Mouse (Mus musculus) myocyte (in vitro differentiated cells): ENCODE data around the gene Cyp2b13. TPM values are rescaled to one million over a fixed set of nuclear protein-coding genes. Genes with fewer than 3 reads are reported as not detected.
"Not testable (repeated sequence)": the region's sequence is repeated elsewhere in the genome, so short reads cannot be mapped to it uniquely, and the experiment has no call there.

Experiments
- H3K27me3 ChIP-seq: one replicate; pipeline ENCODE4 v1.6.1; 2011; ENCODE audit not compliant: control insufficient read depth, insufficient read depth, insufficient read length
- H3K36me3 ChIP-seq: one replicate; pipeline ENCODE4 v1.6.1; 2011; ENCODE audit not compliant: control insufficient read depth, insufficient read depth
- H3K4me2 ChIP-seq: one replicate; pipeline ENCODE4 v1.6.1; 2011; ENCODE audit warnings: low read depth, control low read depth
- H3K4me3 ChIP-seq: one replicate; pipeline ENCODE4 v1.5.1; 2011; ENCODE audit warnings: mild to moderate bottlenecking, control low read depth, moderate library complexity
- H3K79me2 ChIP-seq: one replicate; pipeline ENCODE4 v1.6.1; 2011; ENCODE audit not compliant: control insufficient read depth, insufficient read depth
- H3ac ChIP-seq: one replicate; pipeline ENCODE4 v1.6.1; 2011; ENCODE audit not compliant: control insufficient read depth, insufficient read length
- CEBPB ChIP-seq: IDR thresholded peaks from 2 replicates; pipeline ENCODE4 v1.6.1; 2011; ENCODE audit warnings: mild to moderate bottlenecking, moderate library complexity; ENCODE audit not compliant: poor library complexity, insufficient read depth, severe bottlenecking
- E2F4 ChIP-seq: IDR thresholded peaks from one replicate; pipeline ENCODE4 v1.6.1; 2011; ENCODE audit warnings: mild to moderate bottlenecking, control low read depth, moderate library complexity; ENCODE audit not compliant: insufficient read depth
- MAX ChIP-seq: IDR thresholded peaks from one replicate; pipeline ENCODE4 v1.6.1; 2011; ENCODE audit warnings: low read depth, mild to moderate bottlenecking, control low read depth
- MYOD1 ChIP-seq, 3 experiments: IDR thresholded peaks; one replicate each; pipeline ENCODE4 v1.6.1; 2011; ENCODE audit warnings: control low read depth in 2 of 3, low read depth in 2 of 3, mild to moderate bottlenecking in 2 of 3, moderate library complexity in 1 of 3; ENCODE audit not compliant: insufficient read length in 2 of 3, control insufficient read depth in 1 of 3
- MYOG ChIP-seq, 3 experiments: IDR thresholded peaks; one replicate each; pipeline ENCODE4 v1.6.1; 2011; ENCODE audit warnings: control low read depth in 2 of 3, low read depth in 2 of 3, mild to moderate bottlenecking in 2 of 3; ENCODE audit not compliant: insufficient read length in 2 of 3, control insufficient read depth in 1 of 3, insufficient read depth in 1 of 3
- POLR2A ChIP-seq: IDR thresholded peaks from one replicate; pipeline ENCODE4 v1.6.1; 2011; ENCODE audit warnings: low read depth, mild to moderate bottlenecking, control low read depth, moderate library complexity; ENCODE audit not compliant: insufficient read length
- POLR2AphosphoS2 ChIP-seq: IDR thresholded peaks from one replicate; pipeline ENCODE4 v1.6.1; 2011; ENCODE audit warnings: low read depth, control low read depth; ENCODE audit not compliant: insufficient read length
- REST ChIP-seq: IDR thresholded peaks from one replicate; pipeline ENCODE4 v1.6.1; 2011; ENCODE audit warnings: mild to moderate bottlenecking, control low read depth, moderate library complexity; ENCODE audit not compliant: insufficient read depth, insufficient read length
- SRF ChIP-seq: IDR thresholded peaks from one replicate; pipeline ENCODE4 v1.6.1; 2011; ENCODE audit warnings: low read depth; ENCODE audit not compliant: control insufficient read depth, insufficient read length
- TCF12 ChIP-seq: IDR thresholded peaks from one replicate; pipeline ENCODE4 v1.6.1; 2011; ENCODE audit warnings: mild to moderate bottlenecking, control low read depth; ENCODE audit not compliant: poor library complexity, insufficient read depth, severe bottlenecking
- TCF3 ChIP-seq: IDR thresholded peaks from one replicate; pipeline ENCODE4 v1.6.1; 2011; ENCODE audit warnings: low read depth, control low read depth; ENCODE audit not compliant: insufficient read length
- USF1 ChIP-seq: IDR thresholded peaks from one replicate; pipeline ENCODE4 v1.6.1; 2011; ENCODE audit warnings: low read depth, mild to moderate bottlenecking, control low read depth, moderate library complexity
- polyA plus RNA-seq: library from polyadenylated mRNA; unstranded; fragments of >200 nt; fragmentation: generic; extraction: Trizol; gene quantifications from one replicate; pipeline ENCODE4 v1.2.1, GENCODE M21; 2012; ENCODE audit warnings: missing spikeins

The Cyp2b13 gene
- 0.49 TPM for polyA plus RNA-seq

DNA sequence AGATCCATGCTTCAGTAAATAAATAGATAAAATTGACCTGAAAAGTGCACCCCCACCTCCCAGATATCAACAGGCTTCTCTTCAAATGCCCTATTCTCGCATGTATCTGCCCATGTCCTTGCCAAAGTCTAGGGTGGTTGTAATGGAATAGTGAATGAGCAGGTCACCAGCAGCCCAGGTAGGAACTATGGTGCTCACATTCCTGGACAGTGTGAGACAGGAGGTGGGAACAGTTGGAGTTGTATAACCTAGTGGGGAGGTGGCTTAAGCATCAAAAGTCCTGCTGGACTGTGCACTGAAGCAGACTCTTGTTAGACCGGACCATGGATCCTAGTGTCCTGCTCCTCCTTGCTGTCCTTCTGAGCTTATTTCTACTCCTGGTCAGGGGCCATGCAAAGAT is at the start of gene Cyp2b13:
Gene Cyp2b13, plus strand, starts transcription at position 301 of the 400 bp plus-strand sequence.
- not testable (repeated sequence) for H3K36me3 ChIP-seq, H3ac ChIP-seq, H3K4me2 ChIP-seq, H3K79me2 ChIP-seq, H3K4me3 ChIP-seq, H3K27me3 ChIP-seq

DNA sequence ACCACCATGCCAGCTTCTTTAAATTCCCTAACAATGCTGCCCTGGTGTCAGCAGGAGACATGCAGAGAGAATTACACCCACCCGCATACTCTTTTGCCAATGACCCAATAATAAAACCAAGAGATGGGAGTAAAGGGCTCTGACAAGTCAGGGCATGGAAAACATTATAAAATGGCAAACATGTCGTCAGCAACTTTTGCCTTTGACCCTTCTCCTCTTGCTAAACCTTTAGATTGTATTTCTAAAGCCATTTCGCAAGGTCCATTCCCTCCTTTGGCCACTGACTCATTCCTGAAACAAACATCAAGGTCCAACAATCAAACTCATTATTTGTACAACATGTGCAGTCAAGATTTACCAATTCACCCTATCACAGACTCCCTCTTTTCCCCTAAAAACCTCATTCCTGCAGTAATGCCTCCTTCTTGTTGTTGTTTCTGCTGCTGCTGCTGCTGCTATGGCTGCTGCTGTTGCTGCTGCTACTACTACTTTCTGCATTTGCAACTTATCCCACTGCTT is 41.4 kb upstream of the Cyp2b13 start:
- H3K4me2 ChIP-seq, H3ac ChIP-seq, H3K36me3 ChIP-seq, H3K79me2 ChIP-seq, H3K27me3 ChIP-seq, H3K4me3 ChIP-seq: not testable (repeated sequence)

DNA sequence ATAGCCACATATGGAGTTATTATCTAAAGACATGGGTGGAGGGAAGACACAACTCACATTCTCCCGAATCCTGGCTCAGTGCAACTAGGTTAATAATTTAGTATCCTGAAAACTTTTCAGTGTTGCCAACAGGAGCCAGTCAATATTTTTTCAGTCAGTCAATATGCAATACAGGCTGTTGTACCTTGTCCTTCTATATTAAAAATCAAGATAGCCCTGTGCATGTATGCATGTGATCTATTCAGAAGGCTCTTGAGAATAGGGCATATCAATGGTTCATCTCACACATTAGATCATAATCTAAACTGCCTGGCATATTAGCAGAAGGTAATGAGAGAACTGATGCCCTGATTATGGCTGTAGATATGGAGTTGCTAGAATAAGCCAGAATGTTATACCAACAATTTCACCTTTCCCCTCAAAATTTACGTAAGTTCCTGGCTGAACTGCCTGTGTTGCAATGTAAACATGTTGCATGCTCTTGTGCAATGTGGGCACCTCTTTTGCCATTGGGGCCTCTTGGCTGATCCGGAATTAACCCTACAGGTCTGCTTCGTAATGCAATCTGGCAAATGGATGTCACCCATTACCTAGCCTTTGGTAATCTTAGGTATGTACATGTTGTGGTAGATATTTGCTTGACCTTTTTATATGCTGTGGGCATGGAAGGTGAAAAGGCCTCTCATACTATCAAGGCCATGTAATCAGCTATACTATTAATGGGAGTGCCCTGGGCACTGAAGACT is 6.2 kb upstream of the Cyp2b13 start:
- not testable (repeated sequence) for H3ac ChIP-seq, H3K4me2 ChIP-seq, H3K27me3 ChIP-seq, H3K36me3 ChIP-seq, H3K79me2 ChIP-seq, H3K4me3 ChIP-seq

DNA sequence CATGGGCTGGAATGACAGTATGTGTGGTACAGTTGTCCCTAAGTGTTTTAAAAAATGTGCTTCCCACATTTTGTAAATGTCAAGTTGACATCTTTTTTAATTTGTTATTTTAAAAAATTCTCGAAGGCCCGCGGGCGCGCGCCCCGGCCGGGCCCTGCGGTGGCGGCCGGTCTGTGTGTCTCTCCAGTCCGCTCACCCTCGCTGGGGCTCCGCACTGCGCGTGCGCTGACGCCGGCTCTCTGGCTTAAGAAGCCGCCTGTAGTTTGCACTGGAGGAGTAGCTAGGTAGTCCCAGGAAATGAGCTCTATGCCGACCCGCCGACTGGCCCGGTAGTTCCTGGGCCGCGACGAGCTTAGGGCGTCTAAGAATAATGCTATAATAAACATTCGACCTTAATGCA is 10.4 kb downstream of the Cyp2b13 start:
- not testable (repeated sequence) for H3K27me3 ChIP-seq, H3K79me2 ChIP-seq, H3K4me3 ChIP-seq, H3K36me3 ChIP-seq, H3ac ChIP-seq, H3K4me2 ChIP-seq

DNA sequence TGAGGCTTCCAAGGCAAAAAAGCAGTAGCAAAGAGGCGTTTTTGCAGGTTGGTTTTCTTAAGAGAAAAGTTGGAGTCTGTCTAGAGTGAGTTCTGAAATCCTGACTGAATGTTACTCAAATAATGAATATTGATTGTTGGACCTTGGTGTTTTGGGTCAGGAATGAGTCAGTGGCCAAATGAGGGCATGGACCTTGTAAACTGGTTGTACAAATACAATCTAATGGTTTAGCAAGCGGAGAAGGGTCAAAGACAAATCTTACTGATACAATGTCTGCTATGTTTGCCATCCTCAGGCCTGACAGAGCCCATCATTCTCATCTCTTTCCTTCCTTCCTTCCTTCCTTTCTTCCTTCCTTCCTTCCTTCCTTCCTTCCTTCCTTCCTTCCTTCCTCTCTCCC is 21.3 kb downstream of the Cyp2b13 start:
- TF ChIP-seq E2F4 (no peak), POLR2A (no peak), MYOD1 (IDR thresholded peaks at IDR 0.05; ENCODE audit: control insufficient read depth in 1 of 3, insufficient read length in 2 of 3, low read depth in 2 of 3) (no peak), REST (no peak), SRF (no peak), USF1 (no peak), POLR2AphosphoS2 (no peak), TCF3 (no peak)
- H3K79me2 ChIP-seq = no peaks in the 10 kb centered on the region
- H3K36me3 ChIP-seq = no peaks in the 10 kb centered on the region

DNA sequence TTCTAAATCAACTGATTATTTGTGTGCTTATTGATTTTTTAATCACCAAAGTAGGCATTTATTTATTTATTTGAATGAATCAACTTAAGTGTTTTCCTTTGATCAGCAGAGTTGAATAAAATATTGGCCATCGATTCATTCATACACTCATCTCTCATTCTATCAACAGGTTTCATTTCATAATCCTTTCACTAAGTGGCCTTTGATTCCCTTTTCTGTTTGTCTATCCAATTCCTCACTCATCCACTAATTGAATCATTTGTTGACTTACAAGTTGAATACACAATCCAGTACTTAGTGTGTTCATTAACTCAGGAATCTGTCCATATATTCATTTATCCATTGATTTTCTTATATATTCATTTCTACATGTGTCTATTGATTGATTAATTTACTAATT is 26.1 kb downstream of the Cyp2b13 start:
- no peak for TF ChIP-seq MYOD1 (IDR thresholded peaks at IDR 0.05; ENCODE audit: control insufficient read depth in 1 of 3, insufficient read length in 2 of 3, low read depth in 2 of 3)
- TF ChIP-seq CEBPB = no peak
- no peak for TF ChIP-seq TCF3
- TF ChIP-seq TCF12 = no peak
- no peak for TF ChIP-seq SRF
- TF ChIP-seq MAX = no peak
- TF ChIP-seq POLR2A = no peak
- TF ChIP-seq E2F4 = no peak
- TF ChIP-seq POLR2AphosphoS2 = no peak
- no peak for TF ChIP-seq USF1
- TF ChIP-seq MYOG (IDR thresholded peaks at IDR 0.05; ENCODE audit: control insufficient read depth in 1 of 3, insufficient read depth in 1 of 3, insufficient read length in 2 of 3, low read depth in 2 of 3) = no peak
- no peak for TF ChIP-seq REST
- no peak overlapping the region for H3K4me2 ChIP-seq
- no peak overlapping the region for H3K4me3 ChIP-seq
- no peaks in the 10 kb centered on the region for H3K79me2 ChIP-seq
- H3K36me3 ChIP-seq = no peaks in the 10 kb centered on the region
- no peaks in the 10 kb centered on the region for H3K27me3 ChIP-seq
- no peak overlapping the region for H3ac ChIP-seq

More for the DNA sequence above, 21.3 kb downstream of the Cyp2b13 start:
- no peak overlapping the region for H3K4me2 ChIP-seq
- no peaks in the 10 kb centered on the region for H3K27me3 ChIP-seq
- no peak overlapping the region for H3K4me3 ChIP-seq
- H3ac ChIP-seq = no peak overlapping the region

DNA sequence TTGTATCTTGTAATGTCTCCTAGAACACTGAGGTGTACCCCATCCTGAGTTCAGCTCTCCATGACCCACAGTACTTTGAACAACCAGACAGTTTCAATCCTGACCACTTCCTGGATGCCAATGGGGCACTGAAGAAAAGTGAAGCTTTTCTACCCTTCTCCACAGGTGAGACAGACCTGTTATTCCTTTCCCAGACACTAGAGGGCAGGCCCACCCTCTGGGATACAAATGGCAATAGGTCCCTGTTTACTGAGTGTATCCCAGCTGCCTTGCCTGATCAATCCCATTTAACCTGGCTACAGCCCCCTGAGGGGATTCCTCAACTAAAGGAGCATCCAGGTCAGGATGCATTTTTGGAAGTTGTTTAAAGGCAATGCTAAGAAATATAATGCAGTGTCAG is 27.3 kb downstream of the Cyp2b13 start:
- H3K36me3 ChIP-seq, H3K79me2 ChIP-seq, H3K4me3 ChIP-seq, H3K27me3 ChIP-seq, H3ac ChIP-seq, H3K4me2 ChIP-seq: not testable (repeated sequence)

DNA sequence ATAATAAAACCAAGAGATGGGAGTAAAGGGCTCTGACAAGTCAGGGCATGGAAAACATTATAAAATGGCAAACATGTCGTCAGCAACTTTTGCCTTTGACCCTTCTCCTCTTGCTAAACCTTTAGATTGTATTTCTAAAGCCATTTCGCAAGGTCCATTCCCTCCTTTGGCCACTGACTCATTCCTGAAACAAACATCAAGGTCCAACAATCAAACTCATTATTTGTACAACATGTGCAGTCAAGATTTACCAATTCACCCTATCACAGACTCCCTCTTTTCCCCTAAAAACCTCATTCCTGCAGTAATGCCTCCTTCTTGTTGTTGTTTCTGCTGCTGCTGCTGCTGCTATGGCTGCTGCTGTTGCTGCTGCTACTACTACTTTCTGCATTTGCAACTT is 78.3 kb downstream of the Cyp2b13 start:
- H3K4me2 ChIP-seq, H3K36me3 ChIP-seq, H3ac ChIP-seq, H3K79me2 ChIP-seq, H3K27me3 ChIP-seq, H3K4me3 ChIP-seq: not testable (repeated sequence)

DNA sequence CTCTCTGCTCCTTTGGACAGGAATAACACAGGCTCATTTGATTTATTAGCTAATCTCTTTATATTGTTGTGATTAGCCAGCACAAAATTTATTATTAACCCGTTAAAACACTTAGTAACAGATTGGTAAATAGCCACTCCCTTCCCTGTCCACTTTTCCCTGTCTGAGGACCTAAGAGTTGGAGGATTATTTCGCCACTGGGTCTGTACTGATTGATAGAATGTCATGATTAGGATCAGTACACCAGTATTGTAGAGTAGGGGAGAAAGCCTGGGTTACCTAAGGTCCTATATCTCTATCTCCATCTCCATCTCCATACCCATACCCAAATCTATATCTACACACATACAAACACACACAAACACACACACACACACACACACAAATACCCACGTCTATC is 82.4 kb downstream of the Cyp2b13 start:
- not testable (repeated sequence) for H3K4me3 ChIP-seq, H3K27me3 ChIP-seq, H3K36me3 ChIP-seq, H3K79me2 ChIP-seq, H3K4me2 ChIP-seq, H3ac ChIP-seq
